Mouse (Mus musculus) embryonic facial prominence, embryonic 12.5 days (tissue): ENCODE measurements around the gene Grik4. TPM values are rescaled to one million over a fixed set of nuclear protein-coding genes. Genes with fewer than 3 reads are reported as not detected.

Experiments
- ATAC-seq: fragments of 200-750 bp; cut with Nextera tagmentation; 2 replicates; pipeline ENCODE4 v1.8.0; 2017; ENCODE audit not compliant: insufficient number of reproducible peaks, insufficient read depth, low FRiP score, low TSS enrichment
- H3K27ac ChIP-seq: fragments of 300-500 bp; sonication (generic); 2 replicates; pipeline ENCODE4 v1.5.1; 2016; ENCODE audit warnings: mild to moderate bottlenecking
- H3K27me3 ChIP-seq: fragments of 300-500 bp; sonication (generic); 2 replicates; pipeline ENCODE4 v1.6.1; 2016; ENCODE audit warnings: mild to moderate bottlenecking, moderate library complexity
- H3K36me3 ChIP-seq: fragments of 300-500 bp; sonication (generic); 2 replicates; pipeline ENCODE4 v1.6.1; 2016; ENCODE audit warnings: mild to moderate bottlenecking
- H3K4me1 ChIP-seq: fragments of 300-500 bp; sonication (generic); 2 replicates; pipeline ENCODE4 v1.6.1; 2016
- H3K4me2 ChIP-seq: fragments of 300-500 bp; sonication (generic); replicated peaks from 2 replicates; pipeline ENCODE4 v1.6.1; 2016; ENCODE audit warnings: mild to moderate bottlenecking, moderate library complexity
- H3K4me3 ChIP-seq: fragments of 300-500 bp; sonication (generic); 2 replicates; pipeline ENCODE4 v1.5.1; 2016; ENCODE audit warnings: mild to moderate bottlenecking
- H3K9ac ChIP-seq: fragments of 300-500 bp; sonication (generic); 2 replicates; pipeline ENCODE4 v1.6.1; 2016; ENCODE audit warnings: mild to moderate bottlenecking, moderate library complexity
- H3K9me3 ChIP-seq: fragments of 300-500 bp; sonication (generic); 2 replicates; pipeline ENCODE4 v1.6.1; 2016; ENCODE audit warnings: mild to moderate bottlenecking, moderate library complexity
- WGBS: fragments of 180-500 bp; shearing (Covaris S2); methylation state at CpG from one replicate; pipeline ENCODE4 v1.1.7; 2016; 5-methylcytosine and 5-hydroxymethylcytosine counted together
- microRNA-seq: library from miRNA; unstranded; fragments of <30 nt; microRNA quantifications from one replicate; pipeline ENCODE4, GENCODE M21; 2017
- polyA plus RNA-seq: library from polyadenylated mRNA; unstranded; fragments of >200 nt; fragmentation: Nextera tagmentation; extraction: Ambion mirVana; gene quantifications from 2 replicates; pipeline ENCODE4 v1.2.1, GENCODE M21; 2016

Gene Grik4
- polyA plus RNA-seq, 1 experiment from 2014 or later = 3.8 TPM

DNA sequence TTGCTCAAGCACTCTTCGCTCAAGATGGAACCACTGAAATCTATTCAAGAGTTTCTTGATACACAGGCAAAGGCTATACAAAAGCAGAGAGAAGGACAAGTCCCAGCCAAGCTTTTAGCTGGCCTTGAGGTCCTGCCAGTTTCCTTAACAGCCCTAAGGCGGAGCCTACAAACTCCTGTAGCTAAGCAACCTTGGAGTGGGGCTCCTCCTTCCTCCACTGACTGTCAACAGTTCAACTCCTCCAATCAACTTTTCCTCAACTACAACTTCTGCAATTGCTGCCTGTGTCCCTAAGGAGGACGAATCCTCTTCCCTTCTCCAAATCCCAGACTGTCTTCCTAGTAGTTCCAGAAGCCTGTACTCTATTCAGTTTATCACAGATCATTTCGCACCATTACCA is 473.1 kb downstream of the Grik4 start:
- peaks cover 9% of the 10 kb centered on the region for H3K4me1 ChIP-seq
- H3K4me2 ChIP-seq = peak overlapping the region; percentile 75
- H3K9ac ChIP-seq = peak overlapping the region; percentile 70
- 49% methylated on average over 4 of the region's 4 CpGs for WGBS
- no peaks in the 10 kb centered on the region for H3K9me3 ChIP-seq
- ATAC-seq = no peak
- no peaks in the 10 kb centered on the region for H3K36me3 ChIP-seq
- H3K4me3 ChIP-seq = peak overlapping the region; percentile 72
- H3K27ac ChIP-seq = no peak overlapping the region
- no peaks in the 10 kb centered on the region for H3K27me3 ChIP-seq

- 93% methylated on average over 15 of the region's 15 CpGs for WGBS
- H3K27ac ChIP-seq = no peak overlapping the region
- H3K4me2 ChIP-seq = no peak overlapping the region
- H3K4me1 ChIP-seq = peaks cover 9% of the 10 kb centered on the region
- H3K36me3 ChIP-seq = no peaks in the 10 kb centered on the region
- no peak for ATAC-seq
- H3K9ac ChIP-seq = no peak overlapping the region
- no peaks in the 10 kb centered on the region for H3K9me3 ChIP-seq
- no peaks in the 10 kb centered on the region for H3K27me3 ChIP-seq
- H3K4me3 ChIP-seq = no peak overlapping the region
Observed at GRCm38 (mm10) chr9:42469323-42469722, 475.0 kb downstream of the Grik4 start.

DNA sequence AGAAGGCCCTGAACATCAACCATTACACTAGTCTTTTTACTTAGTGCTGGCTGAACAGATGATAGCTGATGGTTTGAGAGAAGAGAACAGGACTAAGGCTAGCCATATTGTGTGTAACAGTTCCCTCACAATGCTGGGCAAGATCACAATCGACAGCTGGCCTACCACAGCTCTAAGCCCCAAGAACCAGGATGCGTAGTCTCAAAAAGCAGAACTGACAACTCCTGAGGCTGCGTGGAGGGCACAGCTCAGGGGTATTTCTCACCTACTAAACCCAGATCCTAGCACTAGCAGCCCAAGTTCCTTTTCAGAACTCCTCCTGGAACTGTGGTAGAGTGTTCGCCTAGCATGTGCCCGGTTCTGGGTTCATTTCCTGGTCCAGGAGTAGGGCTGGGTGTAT is 475.9 kb downstream of the Grik4 start:
- Histone ChIP-seq H3K27ac (no peak overlapping the region), H3K4me1 (peaks cover 13% of the 10 kb centered on the region), H3K27me3 (no peaks in the 10 kb centered on the region), H3K4me3 (no peak overlapping the region), H3K9ac (no peak overlapping the region), H3K36me3 (no peaks in the 10 kb centered on the region), H3K4me2 (no peak overlapping the region), H3K9me3 (no peaks in the 10 kb centered on the region)
- 93% methylated on average over 5 of the region's 5 CpGs for WGBS
- ATAC-seq = no peak

Small RNA genes lying within 50 kb of the gene (microRNA-seq; reads per million reads assigned to microRNA genes)
- gene Gm27509 = not detected

Other genes with a start within 250 kb of the Grik4 start
- gene Arhgef12, start 162.7 kb upstream of the Grik4 start, polyA plus RNA-seq = 17.0 and 19.7 TPM in 2 replicates
- 10.0 and 11.2 TPM in 2 replicates for gene Tmem136, start 172.1 kb upstream of the Grik4 start, polyA plus RNA-seq